Mouse (Mus musculus) left cerebral cortex, adult 6 months (tissue): Measurements from ENCODE around the gene Rsu1. TPM values are rescaled to one million over a fixed set of nuclear protein-coding genes. Genes with fewer than 3 reads are reported as not detected.

Experiments used
- long read RNA-seq, 2 experiments: library from polyadenylated mRNA; unstranded; transcript quantifications; one replicate each; pipeline ENCODE4 v2.0.0; 2019 to 2020
- polyA plus RNA-seq: library from polyadenylated mRNA; unstranded; fragments of <200 nt; fragmentation: Nextera tagmentation; gene quantifications from 2 replicates; pipeline ENCODE4 v1.2.3, GENCODE M21; 2021

Rsu1 gene
- 43.9 and 53.1 TPM in 2 replicates for polyA plus RNA-seq
- long read RNA-seq, experiment 1, transcript Rsu1-201 (9 exons, 1,546 nt): major isoform, 121 of 129 reads
- long read RNA-seq, experiment 1, partial matches to known transcripts: 2 of 129 reads
- long read RNA-seq, experiment 1, other reads (novel, unspliced or antisense): 4 of 129 reads
- long read RNA-seq, experiment 2, transcript Rsu1-201 (9 exons, 1,546 nt): major isoform, 43 of 51 reads
- long read RNA-seq, experiment 2, partial matches to known transcripts: 5 of 51 reads
- long read RNA-seq, experiment 2, other reads (novel, unspliced or antisense): 3 of 51 reads

GRCm38 (mm10) chr2:13271165-13271957 is at the start of gene Rsu1:
TSS of gene Rsu1 (minus strand) at chr2:13271415.

Other genes starting within 250 kb of the Rsu1 start
- gene Cubn, start 220.4 kb upstream of the Rsu1 start, polyA plus RNA-seq: 0.03 and 0.04 TPM in 2 replicates